15 mouse cellular contexts compared by ENCODE assay signal in genomic region chr17:50341850-50342544, GRCm38 (mm10). TPM values are rescaled to one million over a fixed set of nuclear protein-coding genes. Genes with fewer than 3 reads are reported as not detected.
DNase-seq lines count a peak whose midpoint lies in the region; ATAC-seq and TF ChIP-seq lines count a peak whose summit lies in the region.
"Had no signal": no experiment of that assay in that cellular context is flagged by ENCODE, and none has a peak within 500 bp of the region (broad histone marks: within the 10 kb centered on the region; RNA-seq: fewer than 3 reads in every experiment).

No protein-coding gene starts in this region.

- TF ChIP-seq POLR2A in brain, embryonic 14.5 days (IDR thresholded peaks at IDR 0.05; ENCODE audit: borderline replicate concordance, extremely low read depth, insufficient read depth, insufficient read length, poor library complexity, severe bottlenecking) = no peak
- TF ChIP-seq POLR2A in thymus, adult 2 months (IDR thresholded peaks at IDR 0.05; ENCODE audit: control insufficient read depth, extremely low read depth, insufficient read depth, low read length, poor library complexity) = no peak

- WGBS in forebrain, embryonic 16.5 days = 50% methylated on average over 11 of the region's 11 CpGs
- WGBS in midbrain, embryonic 13.5 days = 67% methylated on average over 11 of the region's 11 CpGs
- WGBS in thymus, adult 2 months = 98% methylated on average over 11 of the region's 11 CpGs

- no peak overlapping the region for H3K4me3 ChIP-seq in forebrain, embryonic 16.5 days (replicated peaks; ENCODE audit: low read length)
- no peak overlapping the region for H3K4me3 ChIP-seq in midbrain, embryonic 13.5 days (replicated peaks)
- no peak overlapping the region for H3K4me3 ChIP-seq in thymus, adult 2 months (ENCODE audit: control insufficient read depth, insufficient read depth, low read length)
- H3K4me3 ChIP-seq: limb, embryonic 13.5 days had no signal

- H3K9ac ChIP-seq in forebrain, embryonic 16.5 days (replicated peaks; ENCODE audit: low read depth, low read length) = no peak overlapping the region
- H3K9ac ChIP-seq in midbrain, embryonic 13.5 days (replicated peaks) = no peak overlapping the region
- H3K9ac ChIP-seq: limb, embryonic 13.5 days had no signal

- H3K27ac ChIP-seq in forebrain, embryonic 16.5 days (ENCODE audit: low read length) = no peak overlapping the region
- H3K27ac ChIP-seq in midbrain, embryonic 13.5 days = no peak overlapping the region
- H3K27ac ChIP-seq in thymus, adult 2 months (ENCODE audit: control insufficient read depth, insufficient read depth, low read length) = no peak overlapping the region
- H3K27ac ChIP-seq: kidney, postnatal 0 days; limb, embryonic 13.5 days had no signal

- H3K4me2 ChIP-seq in forebrain, embryonic 16.5 days (ENCODE audit: low read length) = no peak overlapping the region
- H3K4me2 ChIP-seq in midbrain, embryonic 13.5 days (replicated peaks) = no peak overlapping the region
- H3K4me2 ChIP-seq: limb, embryonic 13.5 days had no signal

- H3K9me3 ChIP-seq in forebrain, embryonic 16.5 days (ENCODE audit: control insufficient read depth, low read length) = no peaks in the 10 kb centered on the region
- no peaks in the 10 kb centered on the region for H3K9me3 ChIP-seq in midbrain, embryonic 13.5 days
- H3K9me3 ChIP-seq: limb, embryonic 13.5 days had no signal

- peak; percentile 50 for DNase-seq in heart, adult 11 months
- DNase-seq in heart, adult 18-20 months = no peak
- DNase-seq in brain, embryonic 14.5 days (ENCODE audit: low read depth) = peak; percentile 74
- no peak for DNase-seq in kidney, adult 11 months
- DNase-seq in thymus, adult 2 months = no peak
- DNase-seq: adrenal gland, postnatal 36 days; cerebellum, postnatal 14 days; lung, postnatal 36 days; thymus, postnatal 14 days had no signal

- ATAC-seq in forebrain, embryonic 16.5 days = peak; percentile 84
- peak; percentile 91 for ATAC-seq in midbrain, embryonic 13.5 days
- ATAC-seq: activated CD4-positive, CD25-positive, alpha-beta regulatory T cell, adult 4 months; inflammation-experienced regulatory T-cells, adult 6 months had no signal

- no peak for TF ChIP-seq CTCF in brain, embryonic 14.5 days (IDR thresholded peaks at IDR 0.05; ENCODE audit: borderline replicate concordance, extremely low read depth, insufficient read depth, insufficient read length)
- TF ChIP-seq CTCF in thymus, adult 2 months (IDR thresholded peaks at IDR 0.05; ENCODE audit: borderline replicate concordance, control insufficient read depth, extremely low read depth, insufficient read depth, low read length, poor library complexity) = no peak

- no peaks in the 10 kb centered on the region for H3K27me3 ChIP-seq in forebrain, embryonic 16.5 days (replicated peaks; ENCODE audit: control insufficient read depth, insufficient read depth, low read length)
- no peaks in the 10 kb centered on the region for H3K27me3 ChIP-seq in midbrain, embryonic 13.5 days
- H3K27me3 ChIP-seq in thymus, adult 2 months (ENCODE audit: control insufficient read depth, insufficient read depth, low read length) = no peaks in the 10 kb centered on the region

- no peaks in the 10 kb centered on the region for H3K36me3 ChIP-seq in forebrain, embryonic 16.5 days (ENCODE audit: control insufficient read depth, insufficient read depth)
- no peaks in the 10 kb centered on the region for H3K36me3 ChIP-seq in midbrain, embryonic 13.5 days
- no peaks in the 10 kb centered on the region for H3K36me3 ChIP-seq in thymus, adult 2 months (ENCODE audit: control insufficient read depth, insufficient read depth, low read length)
- H3K36me3 ChIP-seq: limb, embryonic 13.5 days had no signal

- no peaks in the 10 kb centered on the region for H3K4me1 ChIP-seq in forebrain, embryonic 16.5 days (replicated peaks; ENCODE audit: control insufficient read depth, insufficient read depth, low read length)
- 0 out of 2 replicates have a peak, but pooled peaks cover 13% of the 10 kb centered on the region for H3K4me1 ChIP-seq in midbrain, embryonic 13.5 days (replicated peaks)
- no peaks in the 10 kb centered on the region for H3K4me1 ChIP-seq in thymus, adult 2 months (replicated peaks; ENCODE audit: control insufficient read depth, insufficient read depth, low read length)

RNA-seq across cellular contexts. Expression of gene Dazl, which starts 48.6 kb away (rescaled TPM):
- under 1 TPM in 1 of 2 experiments, not detected in 1; 0.49 TPM for total RNA-seq in heart, adult 18-20 months (2021)
- polyA plus RNA-seq in brain, embryonic 14.5 days (2012; rRNA removed) = 0.23 and 0.27 TPM in 2 replicates
- polyA plus RNA-seq in forebrain, embryonic 16.5 days (2015; fragmentation: Nextera tagmentation; extraction: Ambion mirVana) = 0.58 and 0.60 TPM in 2 replicates
- 0.27 and 0.30 TPM in 2 replicates for polyA plus RNA-seq in midbrain, embryonic 13.5 days (2015; fragmentation: Nextera tagmentation; extraction: Ambion mirVana)
- polyA plus RNA-seq in thymus, adult 2 months (2012; rRNA removed) = 0.05 and 0.06 TPM in 2 replicates
- polyA plus RNA-seq: kidney, postnatal 0 days; limb, embryonic 13.5 days had no signal

Comparison
In these comparisons a context has a peak if more than half of its experiments do, and no peak if none do; other contexts are left out.
1. DNase-seq: peak in heart, adult 11 months (single experiment) and brain, embryonic 14.5 days (single experiment); none in heart, adult 18-20 months (0 of 2), kidney, adult 11 months (single experiment) and thymus, adult 2 months (single experiment).